Mouse (Mus musculus): ENCODE data around the gene Mad2l1. TPM values are rescaled to one million over a fixed set of nuclear protein-coding genes. Genes with fewer than 3 reads are reported as not detected.

Gene Mad2l1
- 1.7 and 3.1 TPM in 2 replicates for polyA plus RNA-seq (2012; ENCODE audit: low replicate concordance)

DNA sequence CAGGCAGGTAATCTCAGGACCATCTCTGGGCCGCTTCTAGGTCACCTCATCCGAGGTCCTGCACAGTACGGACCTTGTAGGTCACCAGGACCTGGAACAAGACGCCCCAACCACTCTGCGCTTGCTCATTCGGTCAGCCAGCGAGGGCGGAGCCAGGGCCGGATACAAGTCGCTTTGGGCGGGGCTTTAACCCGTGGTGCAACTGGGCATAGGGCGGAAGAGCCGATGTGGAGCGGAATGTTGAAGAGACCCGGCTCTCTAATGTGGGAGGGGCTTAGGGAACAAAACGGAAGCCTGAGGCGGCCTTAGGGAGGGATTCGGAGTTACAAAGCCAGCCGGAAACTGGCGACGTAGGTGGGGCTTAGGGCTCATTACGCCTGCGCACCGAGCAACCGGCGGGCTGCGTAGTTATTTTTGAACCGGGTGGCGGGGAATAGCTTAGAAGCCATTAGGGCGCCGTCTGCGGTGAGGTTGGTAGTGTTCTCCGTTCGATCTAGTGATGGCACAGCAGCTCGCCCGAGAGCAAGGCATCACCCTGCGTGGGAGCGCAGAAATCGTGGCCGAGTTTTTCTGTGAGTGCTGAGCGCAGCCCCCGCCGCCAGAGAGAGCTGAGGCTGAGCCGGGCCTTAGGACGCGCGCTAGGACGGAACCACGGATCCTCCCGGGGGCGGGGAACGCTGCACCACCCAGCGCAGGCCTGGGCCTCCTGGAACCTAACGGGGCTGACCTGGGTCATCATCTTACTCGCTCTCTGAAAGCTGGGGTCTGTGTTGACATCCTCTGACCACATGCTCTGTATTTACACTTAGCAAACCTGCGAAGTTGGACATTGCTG, at the start of gene Mad2l1:
TSS of gene Mad2l1 (plus strand) at position 363 of the 835 bp plus-strand sequence.

DNA sequence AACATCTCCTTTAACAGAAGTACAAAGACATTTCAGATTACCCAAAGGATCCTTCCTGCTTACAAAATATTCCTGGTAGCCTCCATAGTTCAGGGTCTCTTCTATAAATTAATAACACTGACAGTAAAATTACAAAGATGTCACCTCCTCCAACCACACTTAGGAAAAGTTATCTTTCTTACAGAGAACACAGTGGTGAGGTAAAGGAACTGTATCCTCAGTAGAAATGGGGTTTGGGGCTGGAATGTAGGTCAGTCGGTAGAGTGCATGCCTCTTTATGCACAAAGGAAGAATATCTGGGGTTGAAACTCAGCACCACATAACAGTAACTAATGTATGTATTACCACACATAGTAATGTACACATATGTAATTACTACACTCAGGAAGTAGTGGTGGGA, 24.8 kb downstream of the Mad2l1 start, which contains the start of gene Vmn1r32:
TSS of gene Vmn1r32 (minus strand) at position 101 of the 400 bp plus-strand sequence.

Other genes starting within 250 kb of the Mad2l1 start
- gene Vmn1r32, start 24.7 kb downstream of the Mad2l1 start, polyA plus RNA-seq (2012; ENCODE audit: low replicate concordance) = not detected in 2 replicates
- not detected in 2 replicates for gene Vmn1r33, start 82.9 kb downstream of the Mad2l1 start, polyA plus RNA-seq (2012; ENCODE audit: low replicate concordance)
- not detected in 2 replicates for gene Vmn1r34, start 108.5 kb downstream of the Mad2l1 start, polyA plus RNA-seq (2012; ENCODE audit: low replicate concordance)
- gene Vmn1r35, start 150.5 kb downstream of the Mad2l1 start, polyA plus RNA-seq (2012; ENCODE audit: low replicate concordance) = not detected in 2 replicates
- gene Vmn1r36, start 183.8 kb downstream of the Mad2l1 start, polyA plus RNA-seq (2012; ENCODE audit: low replicate concordance) = not detected in 2 replicates
- not detected in 2 replicates for gene Vmn1r37, start 194.0 kb downstream of the Mad2l1 start, polyA plus RNA-seq (2012; ENCODE audit: low replicate concordance)
- not detected in 2 replicates for gene Vmn1r38, start 247.2 kb downstream of the Mad2l1 start, polyA plus RNA-seq (2012; ENCODE audit: low replicate concordance)

Data from hematopoietic multipotent progenitor cell, adult 10-12 weeks (in vitro differentiated cells).